Mouse (Mus musculus) intestine, embryonic 14.5 days (tissue): ENCODE data around the gene Idh3a. TPM values are rescaled to one million over a fixed set of nuclear protein-coding genes. Genes with fewer than 3 reads are reported as not detected.

Experiments used
- ATAC-seq: fragments of 200-750 bp; cut with Nextera tagmentation; replicated peaks from 2 replicates; pipeline ENCODE4 v1.8.0; 2017; ENCODE audit warnings: low read depth, moderate number of reproducible peaks, moderate TSS enrichment, moderate library complexity; ENCODE audit not compliant: low FRiP score, low TSS enrichment
- DNase-seq: peaks from one replicate; pipeline ENCODE4 v3.0.0-alpha.2; 2018; ENCODE audit warnings: low spot score
- H3K27ac ChIP-seq: fragments of 300-500 bp; sonication (generic); 2 replicates; pipeline ENCODE4 v1.5.1; 2014; ENCODE audit warnings: low read depth, mild to moderate bottlenecking, control low read depth
- H3K27me3 ChIP-seq: fragments of 300-500 bp; sonication (generic); replicated peaks from 2 replicates; pipeline ENCODE4 v1.6.1; 2014; ENCODE audit warnings: low read length, control low read depth; ENCODE audit not compliant: control insufficient read depth, insufficient read depth
- H3K36me3 ChIP-seq: fragments of 300-500 bp; sonication (generic); 2 replicates; pipeline ENCODE4 v1.6.1; 2014; ENCODE audit warnings: low read length, control low read depth; ENCODE audit not compliant: control insufficient read depth, insufficient read depth
- H3K4me1 ChIP-seq: fragments of 300-500 bp; sonication (generic); replicated peaks from 2 replicates; pipeline ENCODE4 v1.6.1; 2014; ENCODE audit warnings: low read length, control low read depth, mixed read lengths; ENCODE audit not compliant: control insufficient read depth, insufficient read depth
- H3K4me2 ChIP-seq: fragments of 300-500 bp; sonication (generic); 2 replicates; pipeline ENCODE4 v1.6.1; 2014; ENCODE audit warnings: low read length
- H3K4me3 ChIP-seq: fragments of 300-500 bp; sonication (generic); 2 replicates; pipeline ENCODE4 v1.5.1; 2014; ENCODE audit warnings: low read depth, low read length, control low read depth, mixed read lengths
- H3K9ac ChIP-seq: fragments of 300-500 bp; sonication (generic); 2 replicates; pipeline ENCODE4 v1.6.1; 2014; ENCODE audit warnings: mild to moderate bottlenecking, low read length
- H3K9me3 ChIP-seq: fragments of 300-500 bp; sonication (generic); 2 replicates; pipeline ENCODE4 v1.6.1; 2016; ENCODE audit warnings: low read length, control low read depth; ENCODE audit not compliant: control insufficient read depth
- WGBS: fragments of 180-500 bp; shearing (Covaris S2); extraction: QIAGEN DNeasy Blood & Tissue Kit; methylation state at CpG from one replicate; pipeline ENCODE4 v1.1.7; 2014; 5-methylcytosine and 5-hydroxymethylcytosine counted together
- polyA plus RNA-seq: library from polyadenylated mRNA; unstranded; fragments of >200 nt; fragmentation: Nextera tagmentation; extraction: Ambion mirVana; gene quantifications from 2 replicates; pipeline ENCODE4 v1.2.1, GENCODE M21; 2014

The Idh3a gene
- 178 and 181 TPM in 2 replicates for polyA plus RNA-seq

- DNase-seq = peak; percentile 99
- WGBS = under 1% methylated on average over 71 of the region's 73 CpGs
- peaks cover 12% of the 10 kb centered on the region; the same call in 1 of the 2 replicates for H3K36me3 ChIP-seq
- no peaks in the 10 kb centered on the region for H3K9me3 ChIP-seq
- peak within 1 kb of the TSS; percentile 80 for H3K9ac ChIP-seq
- ATAC-seq = peak; percentile 99
- H3K4me1 ChIP-seq = peaks cover 8% of the 10 kb centered on the region
- H3K4me2 ChIP-seq = peak within 1 kb of the TSS; percentile 82
- peak within 1 kb of the TSS; percentile 90 for H3K4me3 ChIP-seq
- H3K27ac ChIP-seq = no peak within 1 kb of the TSS
- H3K27me3 ChIP-seq = no peaks in the 10 kb centered on the region
Observed at GRCm38 (mm10) chr9:54586199-54587061, at the start of gene Idh3a. Gene Idh3a (plus strand): TSS chr9:54586334.

DNA sequence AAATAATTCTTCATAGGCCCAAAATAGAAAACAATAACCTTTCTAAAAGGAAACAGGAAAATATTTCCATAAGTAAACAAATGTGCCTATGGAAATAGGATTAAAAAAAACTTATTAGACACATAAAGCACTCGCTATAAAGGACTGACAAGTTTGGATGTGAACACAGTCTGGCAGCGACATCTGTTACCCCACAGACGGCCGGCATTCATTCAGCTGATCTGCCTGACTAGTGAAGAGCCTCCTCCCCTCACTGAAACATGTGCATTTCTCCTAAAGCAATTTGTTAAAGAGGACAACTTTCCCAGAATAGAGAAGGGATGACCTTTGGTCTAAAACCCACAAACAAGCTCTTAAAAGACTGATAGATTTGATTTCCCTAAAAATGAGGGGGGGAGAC is 49.1 kb upstream of the Idh3a start:
- H3K9ac ChIP-seq = no peak overlapping the region
- H3K4me2 ChIP-seq = no peak overlapping the region
- DNase-seq (no peak), ATAC-seq (no peak)
- no peaks in the 10 kb centered on the region for H3K27me3 ChIP-seq
- H3K9me3 ChIP-seq = no peaks in the 10 kb centered on the region
- no peaks in the 10 kb centered on the region for H3K36me3 ChIP-seq
- no peak overlapping the region for H3K27ac ChIP-seq
- no peaks in the 10 kb centered on the region for H3K4me1 ChIP-seq
- H3K4me3 ChIP-seq = no peak overlapping the region
- 51% methylated on average over 4 of the region's 4 CpGs for WGBS

GRCm38 (mm10) chr9:54537480-54537879 is 48.7 kb upstream of the Idh3a start:
- no peaks in the 10 kb centered on the region for H3K27me3 ChIP-seq
- WGBS = 78% methylated on average over 3 of the region's 3 CpGs
- no peak for ATAC-seq

DNA sequence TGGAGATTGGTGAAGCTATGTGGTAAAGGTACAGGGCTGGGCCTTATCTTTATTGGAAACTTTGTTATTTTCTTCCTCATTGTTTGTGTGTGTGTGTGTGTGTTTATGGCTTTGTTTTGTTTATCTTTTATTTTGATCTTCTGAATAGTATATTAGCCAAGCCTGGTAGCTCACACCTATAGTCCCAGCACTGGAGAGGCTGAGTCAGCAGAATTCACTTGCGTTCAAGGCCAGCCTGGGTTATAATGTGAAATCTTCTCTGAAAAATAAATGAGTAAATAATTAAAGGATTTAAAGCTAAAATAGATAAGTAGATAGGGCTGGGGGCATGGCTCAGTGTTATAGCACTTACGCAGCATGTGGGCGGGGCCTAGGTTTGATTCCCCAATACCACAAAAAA is 47.9 kb upstream of the Idh3a start:
- H3K9ac ChIP-seq = no peak overlapping the region
- WGBS = 96% methylated on average over 3 of the region's 3 CpGs
- no peaks in the 10 kb centered on the region for H3K27me3 ChIP-seq
- no peak overlapping the region for H3K27ac ChIP-seq
- H3K36me3 ChIP-seq = no peaks in the 10 kb centered on the region
- no peak overlapping the region for H3K4me3 ChIP-seq
- H3K4me2 ChIP-seq = no peak overlapping the region
- H3K9me3 ChIP-seq = no peaks in the 10 kb centered on the region
- H3K4me1 ChIP-seq = no peaks in the 10 kb centered on the region
- DNase-seq (no peak), ATAC-seq (no peak)

More at GRCm38 (mm10) chr9:54537480-54537879, 48.7 kb upstream of the Idh3a start:
- H3K9ac ChIP-seq = no peak overlapping the region
- no peak overlapping the region for H3K4me3 ChIP-seq
- DNase-seq = no peak
- H3K4me1 ChIP-seq = no peaks in the 10 kb centered on the region
- H3K4me2 ChIP-seq = no peak overlapping the region
- H3K9me3 ChIP-seq = no peaks in the 10 kb centered on the region
- no peaks in the 10 kb centered on the region for H3K36me3 ChIP-seq
- H3K27ac ChIP-seq = no peak overlapping the region

GRCm38 (mm10) chr9:54538684-54539083 is 47.5 kb upstream of the Idh3a start, which contains the start of gene Sh2d7:
Gene Sh2d7 (plus strand): TSS chr9:54538984.
- ATAC-seq = no peak
- H3K9me3 ChIP-seq = no peaks in the 10 kb centered on the region
- H3K27ac ChIP-seq = no peak within 1 kb of the TSS
- H3K4me1 ChIP-seq = no peaks in the 10 kb centered on the region
- H3K27me3 ChIP-seq = no peaks in the 10 kb centered on the region
- no peak within 1 kb of the TSS for H3K4me2 ChIP-seq
- no peaks in the 10 kb centered on the region for H3K36me3 ChIP-seq
- DNase-seq = peak; percentile 37
- H3K4me3 ChIP-seq = no peak within 1 kb of the TSS
- H3K9ac ChIP-seq = no peak within 1 kb of the TSS
- 90% methylated on average over 14 of the region's 14 CpGs for WGBS

DNA sequence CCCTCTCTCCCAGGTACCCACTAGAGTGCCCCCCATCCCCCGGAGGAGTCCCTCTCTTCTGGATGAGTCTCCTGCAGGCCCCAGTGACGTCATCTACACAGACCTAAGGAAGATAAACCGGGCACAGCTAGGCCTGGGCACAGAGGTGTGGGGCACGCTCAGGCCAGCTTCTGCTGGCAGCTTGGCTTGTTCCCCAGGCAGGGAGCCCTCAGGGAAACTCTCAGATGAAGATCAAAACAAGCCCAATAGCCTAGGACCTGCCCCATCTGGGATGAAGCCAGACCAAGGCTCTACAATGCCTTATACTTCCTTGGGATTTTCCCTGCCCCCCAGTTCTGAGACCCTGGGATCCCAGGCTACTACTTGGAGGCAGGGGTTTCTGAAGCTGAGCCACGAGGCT is 45.3 kb upstream of the Idh3a start:
- H3K9me3 ChIP-seq = no peaks in the 10 kb centered on the region
- no peak overlapping the region for H3K9ac ChIP-seq
- H3K4me3 ChIP-seq = no peak overlapping the region
- H3K36me3 ChIP-seq = no peaks in the 10 kb centered on the region
- H3K27me3 ChIP-seq = no peaks in the 10 kb centered on the region
- no peak overlapping the region for H3K27ac ChIP-seq
- WGBS = 91% methylated on average over 5 of the region's 5 CpGs
- ATAC-seq = no peak
- H3K4me1 ChIP-seq = no peaks in the 10 kb centered on the region
- H3K4me2 ChIP-seq = no peak overlapping the region
- DNase-seq = no peak

- ATAC-seq = no peak
- Histone ChIP-seq H3K4me2 (no peak overlapping the region), H3K36me3 (no peaks in the 10 kb centered on the region), H3K27ac (no peak overlapping the region), H3K27me3 (no peaks in the 10 kb centered on the region), H3K4me1 (no peaks in the 10 kb centered on the region), H3K9me3 (no peaks in the 10 kb centered on the region), H3K4me3 (no peak overlapping the region), H3K9ac (no peak overlapping the region)
- DNase-seq = no peak
- 88% methylated on average over 9 of the region's 9 CpGs for WGBS
Observed at GRCm38 (mm10) chr9:54544212-54544953, 41.8 kb upstream of the Idh3a start.

DNA sequence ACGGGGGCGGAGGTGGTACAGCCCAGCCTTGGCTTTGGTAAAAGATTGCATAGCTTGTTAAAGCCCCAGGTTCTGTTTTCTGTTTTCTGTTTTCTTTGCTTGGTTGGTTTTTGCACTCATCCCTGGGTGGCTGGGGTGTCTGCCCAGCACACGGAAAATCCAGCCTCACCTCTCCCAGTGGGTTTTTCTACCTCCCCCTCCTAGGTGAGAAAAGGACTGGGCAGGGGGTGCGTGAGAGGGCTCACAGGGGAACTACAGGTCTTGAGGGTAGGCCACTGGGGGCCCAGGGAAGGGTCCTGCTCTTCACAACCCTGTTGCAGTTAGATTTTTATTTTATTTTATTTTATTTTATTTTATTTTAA is 41.2 kb upstream of the Idh3a start:
- DNase-seq = no peak
- Histone ChIP-seq H3K4me2 (no peak overlapping the region), H3K9ac (no peak overlapping the region), H3K27me3 (no peaks in the 10 kb centered on the region), H3K36me3 (no peaks in the 10 kb centered on the region), H3K9me3 (no peaks in the 10 kb centered on the region), H3K4me1 (no peaks in the 10 kb centered on the region), H3K27ac (no peak overlapping the region), H3K4me3 (no peak overlapping the region)
- no peak for ATAC-seq
- WGBS = 84% methylated on average over 4 of the region's 4 CpGs
